Mouse (Mus musculus): ENCODE results near the gene Hoxb1.

GRCm38 (mm10) chr11:96348988-96349387, 16.6 kb upstream of the Hoxb1 start:
- no peak for TF ChIP-seq POLR2A (IDR thresholded peaks at IDR 0.05; ENCODE audit: insufficient read depth, low read depth, low read length)
- TF ChIP-seq CTCF (IDR thresholded peaks at IDR 0.05) = no peak
